Mouse (Mus musculus) thymus, adult 2 months (tissue): ENCODE data around the gene Cacna1d. TPM values are rescaled to one million over a fixed set of nuclear protein-coding genes. Genes with fewer than 3 reads are reported as not detected.

Experiments used
- DNase-seq: peaks from one replicate; pipeline ENCODE4 v3.0.0; 2021
- H3K27ac ChIP-seq: fragments of 200-500 bp; 2 replicates; pipeline ENCODE4 v1.5.1; 2012; ENCODE audit warnings: low read length, control low read depth; ENCODE audit not compliant: control insufficient read depth, insufficient read depth
- H3K27me3 ChIP-seq: fragments of 200-500 bp; 2 replicates; pipeline ENCODE4 v1.6.1; 2012; ENCODE audit warnings: mild to moderate bottlenecking, low read length, moderate library complexity, mixed read lengths; ENCODE audit not compliant: control insufficient read depth, insufficient read depth
- H3K36me3 ChIP-seq: fragments of 200-500 bp; 2 replicates; pipeline ENCODE4 v1.6.1; 2012; ENCODE audit warnings: mild to moderate bottlenecking, low read length, moderate library complexity; ENCODE audit not compliant: control insufficient read depth, insufficient read depth
- H3K4me1 ChIP-seq: fragments of 200-500 bp; replicated peaks from 2 replicates; pipeline ENCODE4 v1.6.1; 2012; ENCODE audit warnings: low read length; ENCODE audit not compliant: control insufficient read depth, insufficient read depth
- H3K4me3 ChIP-seq: fragments of 200-500 bp; 2 replicates; pipeline ENCODE4 v1.5.1; 2012; ENCODE audit warnings: mild to moderate bottlenecking, low read length, control low read depth, moderate library complexity; ENCODE audit not compliant: control insufficient read depth, insufficient read depth
- CTCF ChIP-seq: fragments of 200-500 bp; IDR thresholded peaks from 2 replicates; pipeline ENCODE4 v1.5.1; 2012; ENCODE audit warnings: mild to moderate bottlenecking, control low read depth, low read length, moderate library complexity, borderline replicate concordance; ENCODE audit not compliant: control insufficient read depth, poor library complexity, insufficient read depth; ENCODE audit errors: extremely low read depth
- POLR2A ChIP-seq: fragments of 200-500 bp; IDR thresholded peaks from 2 replicates; pipeline ENCODE4 v1.6.1; 2012; ENCODE audit warnings: mild to moderate bottlenecking, low read length, control low read depth, moderate library complexity; ENCODE audit not compliant: control insufficient read depth, poor library complexity, insufficient read depth; ENCODE audit errors: extremely low read depth
- WGBS: fragments of 180-500 bp; shearing (Covaris S2); methylation state at CpG from one replicate; pipeline ENCODE4 v1.1.7; 2018; 5-methylcytosine and 5-hydroxymethylcytosine counted together
- polyA plus RNA-seq: library from polyadenylated mRNA; depleted of rRNA; stranded (reverse); fragments of >200 nt; gene quantifications from 2 replicates; pipeline ENCODE4 v1.2.3, GENCODE M21; 2012

The Cacna1d gene
- polyA plus RNA-seq, 1 experiment = 2.2 TPM

DNA sequence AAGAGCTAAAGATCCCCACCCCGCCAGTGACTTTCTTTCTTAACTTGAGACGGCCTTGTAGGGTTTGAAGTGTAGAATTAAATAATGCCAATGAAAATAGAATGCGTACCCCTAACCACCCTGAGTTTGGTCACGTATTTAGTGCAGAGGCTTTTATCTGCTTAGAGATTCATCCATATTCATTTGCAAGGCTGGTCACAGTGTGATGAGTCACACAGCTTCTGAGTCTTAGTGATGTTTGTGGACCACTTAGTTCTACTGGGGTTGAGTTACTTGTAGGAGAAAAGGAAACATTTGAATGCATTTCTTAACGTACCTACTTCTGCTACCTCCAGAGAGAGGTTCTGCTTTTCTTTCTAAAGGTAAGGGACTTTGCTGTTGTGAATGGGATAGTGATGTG, 13.7 kb upstream of the Cacna1d start:
- no peak overlapping the region for H3K27ac ChIP-seq
- WGBS = 92% methylated on average over 5 of the region's 5 CpGs
- H3K36me3 ChIP-seq = peaks cover 55% of the 10 kb centered on the region
- H3K4me3 ChIP-seq = no peak overlapping the region
- DNase-seq = no peak
- H3K27me3 ChIP-seq = no peaks in the 10 kb centered on the region
- no peaks in the 10 kb centered on the region for H3K4me1 ChIP-seq
- no peak for TF ChIP-seq POLR2A
- no peak for TF ChIP-seq CTCF

DNA sequence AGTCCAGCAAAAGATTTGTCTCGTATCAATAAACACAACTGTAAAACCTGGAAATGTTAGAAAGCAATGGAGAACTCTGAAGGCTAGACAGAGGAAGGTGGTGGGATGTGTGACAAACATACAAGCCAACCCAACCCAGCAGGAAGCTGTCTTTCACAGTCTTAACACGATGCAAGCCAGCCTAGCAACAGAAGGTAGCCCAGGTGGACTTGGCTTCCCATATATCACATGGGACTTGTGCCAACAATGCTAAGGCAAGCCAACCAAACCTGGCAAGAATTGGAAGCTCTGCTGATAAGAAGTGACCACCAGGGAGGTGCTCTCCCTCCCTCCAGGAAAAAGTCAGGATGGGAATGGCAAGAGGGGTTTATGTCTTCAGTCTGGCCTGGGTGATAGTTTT, 6.9 kb upstream of the Cacna1d start:
- no peak overlapping the region for H3K4me3 ChIP-seq
- no peaks in the 10 kb centered on the region for H3K4me1 ChIP-seq
- no peak overlapping the region for H3K27ac ChIP-seq
- H3K27me3 ChIP-seq = no peaks in the 10 kb centered on the region
- no peak for DNase-seq
- no peak for TF ChIP-seq POLR2A
- no peak for TF ChIP-seq CTCF
- H3K36me3 ChIP-seq = no peaks in the 10 kb centered on the region; the same call in none of the 2 replicates
- WGBS = 84% methylated on average over 2 of the region's 2 CpGs

GRCm38 (mm10) chr14:30494998-30495397, 3.7 kb upstream of the Cacna1d start:
- no peak for DNase-seq
- Histone ChIP-seq H3K4me3 (no peak overlapping the region), H3K4me1 (no peaks in the 10 kb centered on the region), H3K27ac (no peak overlapping the region), H3K36me3 (peaks cover 5% of the 10 kb centered on the region), H3K27me3 (no peaks in the 10 kb centered on the region)
- 93% methylated on average over 6 of the region's 6 CpGs for WGBS
- no peak for TF ChIP-seq POLR2A
- TF ChIP-seq CTCF = no peak

GRCm38 (mm10) chr14:30493276-30493675, 2.0 kb upstream of the Cacna1d start:
- WGBS = 89% methylated on average over 1 of the region's 1 CpGs
- Histone ChIP-seq H3K4me1 (no peaks in the 10 kb centered on the region), H3K36me3 (peaks cover 17% of the 10 kb centered on the region), H3K27me3 (no peaks in the 10 kb centered on the region), H3K27ac (no peak overlapping the region), H3K4me3 (no peak overlapping the region)
- DNase-seq = no peak
- TF ChIP-seq POLR2A = no peak
- TF ChIP-seq CTCF = no peak

GRCm38 (mm10) chr14:30479361-30479948, 11.8 kb downstream of the Cacna1d start, which contains the start of gene Dcp1a:
Dcp1a (plus strand) TSS chr14:30479535.
- WGBS = under 1% methylated on average over 39 of the region's 39 CpGs
- Histone ChIP-seq H3K27ac (peak within 1 kb of the TSS; percentile 55), H3K27me3 (no peaks in the 10 kb centered on the region), H3K36me3 (no peaks in the 10 kb centered on the region; the same call in none of the 2 replicates), H3K4me1 (no peaks in the 10 kb centered on the region), H3K4me3 (peak within 1 kb of the TSS; percentile 97)
- TF ChIP-seq CTCF = no peak; the same call in 1 of the 2 replicates
- peak; percentile 70 for TF ChIP-seq POLR2A
- DNase-seq = peak; percentile 97

- Histone ChIP-seq H3K4me1 (no peaks in the 10 kb centered on the region), H3K4me3 (no peak overlapping the region), H3K27ac (no peak overlapping the region), H3K36me3 (no peaks in the 10 kb centered on the region), H3K27me3 (no peaks in the 10 kb centered on the region)
- 92% methylated on average over 6 of the region's 6 CpGs for WGBS
- no peak for DNase-seq
- TF ChIP-seq POLR2A (no peak), CTCF (no peak)
Observed at GRCm38 (mm10) chr14:30474416-30474815, 16.8 kb downstream of the Cacna1d start.

GRCm38 (mm10) chr14:30473605-30474004, 17.6 kb downstream of the Cacna1d start:
- 89% methylated on average over 5 of the region's 5 CpGs for WGBS
- TF ChIP-seq POLR2A (no peak), CTCF (no peak)

DNA sequence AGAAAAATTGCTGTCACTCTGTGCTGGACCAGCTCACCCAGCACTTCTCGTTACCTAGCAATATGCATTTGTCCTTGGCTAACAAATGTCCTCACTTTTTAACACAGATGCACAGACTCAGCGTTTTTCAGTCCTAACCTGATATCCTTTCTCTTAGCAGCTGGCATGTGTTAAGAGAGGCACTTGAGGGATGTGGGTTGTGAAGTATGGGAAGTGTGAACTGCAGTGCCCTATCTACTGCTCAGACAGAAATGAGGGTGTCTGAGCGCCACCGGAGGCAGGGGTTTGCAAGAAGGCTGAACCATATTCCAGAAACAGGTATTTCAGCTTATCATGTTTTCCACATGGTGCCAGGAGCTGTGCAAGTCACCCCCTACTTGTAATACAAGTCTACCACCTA, 27.9 kb downstream of the Cacna1d start:
- Histone ChIP-seq H3K36me3 (no peaks in the 10 kb centered on the region), H3K4me3 (no peak overlapping the region), H3K27ac (no peak overlapping the region), H3K27me3 (no peaks in the 10 kb centered on the region), H3K4me1 (peaks cover 2% of the 10 kb centered on the region)
- TF ChIP-seq CTCF (no peak), POLR2A (no peak)
- DNase-seq = no peak
- WGBS = 79% methylated on average over 4 of the region's 4 CpGs

More at GRCm38 (mm10) chr14:30473605-30474004, 17.6 kb downstream of the Cacna1d start:
- no peak overlapping the region for H3K4me3 ChIP-seq
- no peaks in the 10 kb centered on the region for H3K27me3 ChIP-seq
- no peaks in the 10 kb centered on the region for H3K4me1 ChIP-seq
- H3K36me3 ChIP-seq = no peaks in the 10 kb centered on the region
- no peak overlapping the region for H3K27ac ChIP-seq
- no peak for DNase-seq
